Mouse (Mus musculus) thymus, adult 18-20 months (tissue): Measurements from ENCODE around the gene Ramac.

Source experiments
- DNase-seq, 2 experiments: peaks; one replicate each; pipeline ENCODE4 v3.0.0; 2022; ENCODE audit warnings: mixed read lengths in 2 of 2

The Ramac gene

DNA sequence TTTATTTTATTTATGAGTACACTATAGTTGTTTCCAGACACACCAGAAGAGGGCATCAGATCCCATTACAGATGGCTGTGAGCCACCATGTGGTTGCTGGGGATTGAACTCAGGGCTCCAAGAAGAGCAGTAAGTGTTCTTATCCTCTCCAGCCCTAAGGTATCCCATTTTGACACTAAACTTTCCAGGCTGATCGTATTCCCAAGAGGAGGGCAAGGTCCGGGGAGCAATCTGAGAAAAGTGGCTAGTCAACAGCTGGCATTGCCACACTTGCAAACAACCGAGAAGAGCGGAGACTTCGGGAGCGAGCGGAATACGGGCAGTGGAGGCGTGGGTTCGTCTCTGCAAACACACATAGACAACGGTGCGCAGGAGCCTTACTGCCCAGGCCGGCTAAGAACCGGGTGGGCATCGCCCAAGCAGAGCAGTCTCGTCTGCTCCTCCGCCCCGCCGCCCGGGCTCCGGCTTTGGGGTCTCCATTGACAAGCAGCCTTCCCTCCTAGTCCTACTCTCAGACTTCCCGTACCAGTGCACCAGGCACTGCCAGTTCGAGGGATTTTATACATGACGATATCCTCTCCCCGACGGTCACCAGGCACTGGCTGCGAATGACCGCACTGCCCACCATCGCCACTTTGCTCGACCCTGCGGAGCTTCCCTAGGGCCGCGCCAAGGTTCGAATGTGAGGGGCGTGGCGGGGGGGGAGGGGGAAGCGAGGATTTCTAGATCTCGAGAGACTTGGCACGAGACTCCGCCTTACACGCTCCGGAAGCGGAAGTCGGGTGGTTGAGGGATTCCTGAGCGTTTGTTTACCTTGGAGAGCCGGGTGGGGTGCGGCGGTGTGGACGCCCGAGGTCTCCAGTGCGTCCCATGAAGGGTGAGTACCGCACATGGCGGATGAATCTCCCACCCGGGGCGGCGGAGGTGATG lies at the start of gene Ramac:
TSS of gene Ramac (plus strand) at position 746 of the 930 bp plus-strand sequence.
- peak; percentile 69 to 81 for DNase-seq

DNA sequence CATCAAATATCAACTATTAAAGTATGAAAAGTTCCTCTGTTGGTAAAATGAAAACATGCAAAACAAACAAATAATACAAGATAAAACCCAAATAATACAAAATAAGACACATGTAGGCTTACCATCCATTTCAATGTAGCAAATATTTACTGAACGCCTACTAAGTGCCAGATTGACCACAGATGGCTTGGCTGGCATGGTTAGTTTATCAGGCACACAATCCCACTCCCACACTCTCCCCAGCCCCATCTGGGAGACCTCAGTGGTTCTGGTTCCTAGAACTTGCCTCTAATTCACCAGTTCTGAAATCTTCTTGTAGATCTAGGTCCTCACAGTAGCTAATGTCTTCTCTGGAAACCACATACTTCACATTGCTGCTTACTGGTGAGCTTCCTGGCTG lies 44.1 kb upstream of the Ramac start:
- DNase-seq = no peak

DNA sequence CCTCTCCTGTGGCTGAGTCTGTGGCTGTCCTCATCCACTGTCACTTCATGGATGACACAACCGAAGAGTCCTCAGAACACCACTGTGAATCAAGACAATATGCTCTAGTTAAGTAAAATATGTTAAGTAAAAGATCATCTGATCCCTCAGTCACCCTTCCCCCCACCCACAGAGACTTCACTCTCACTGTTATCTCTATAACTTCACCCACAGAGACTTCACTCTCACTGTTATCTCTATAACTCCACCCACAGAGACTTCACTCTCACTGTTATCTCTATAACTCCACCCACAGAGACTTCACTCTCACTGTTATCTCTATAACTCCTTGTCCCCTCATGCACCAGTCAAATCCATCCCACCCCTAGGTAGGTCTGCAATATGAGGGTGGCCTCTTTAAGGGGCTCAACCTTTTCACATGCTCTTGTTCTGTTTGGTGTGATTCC lies 43.5 kb upstream of the Ramac start:
- DNase-seq = no peak

DNA sequence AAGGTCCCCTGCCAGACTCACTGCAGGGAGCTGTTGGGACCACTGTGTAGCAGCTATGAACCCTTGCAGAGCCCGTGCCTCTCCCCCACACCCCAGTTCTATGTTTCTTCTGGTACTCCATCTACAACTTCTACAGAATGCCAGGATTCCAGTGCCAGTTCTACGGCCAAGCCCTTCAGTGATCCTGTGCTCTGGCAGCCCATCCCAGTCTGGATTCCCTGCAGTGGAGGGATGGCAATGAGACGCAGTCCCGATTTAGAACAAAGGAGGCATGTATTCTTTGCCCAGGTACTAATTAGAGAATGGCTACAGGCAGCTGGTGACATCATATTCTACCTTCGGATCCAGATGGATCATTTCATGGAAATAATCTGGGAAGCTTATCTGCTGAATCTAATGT lies 41.5 kb upstream of the Ramac start:
- no peak for DNase-seq

DNA sequence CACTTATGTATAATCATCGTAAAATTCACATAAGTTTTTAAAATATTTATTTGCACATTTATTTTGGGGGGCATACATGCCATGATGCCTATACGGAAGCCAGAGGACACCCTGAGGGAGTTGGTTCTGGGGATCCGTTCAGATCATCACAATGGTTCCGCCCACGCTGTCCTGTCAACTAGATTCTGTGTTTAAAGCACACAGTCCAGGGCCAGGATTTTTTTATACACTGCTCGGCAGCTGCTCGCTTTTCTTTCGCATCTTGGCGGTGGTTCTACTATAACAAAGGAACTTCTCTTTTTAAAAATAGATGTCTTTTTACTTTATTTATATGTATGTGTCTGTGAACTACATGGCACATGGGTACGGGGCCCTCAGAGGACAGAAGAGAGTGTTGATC lies 38.9 kb upstream of the Ramac start:
- DNase-seq = no peak

DNA sequence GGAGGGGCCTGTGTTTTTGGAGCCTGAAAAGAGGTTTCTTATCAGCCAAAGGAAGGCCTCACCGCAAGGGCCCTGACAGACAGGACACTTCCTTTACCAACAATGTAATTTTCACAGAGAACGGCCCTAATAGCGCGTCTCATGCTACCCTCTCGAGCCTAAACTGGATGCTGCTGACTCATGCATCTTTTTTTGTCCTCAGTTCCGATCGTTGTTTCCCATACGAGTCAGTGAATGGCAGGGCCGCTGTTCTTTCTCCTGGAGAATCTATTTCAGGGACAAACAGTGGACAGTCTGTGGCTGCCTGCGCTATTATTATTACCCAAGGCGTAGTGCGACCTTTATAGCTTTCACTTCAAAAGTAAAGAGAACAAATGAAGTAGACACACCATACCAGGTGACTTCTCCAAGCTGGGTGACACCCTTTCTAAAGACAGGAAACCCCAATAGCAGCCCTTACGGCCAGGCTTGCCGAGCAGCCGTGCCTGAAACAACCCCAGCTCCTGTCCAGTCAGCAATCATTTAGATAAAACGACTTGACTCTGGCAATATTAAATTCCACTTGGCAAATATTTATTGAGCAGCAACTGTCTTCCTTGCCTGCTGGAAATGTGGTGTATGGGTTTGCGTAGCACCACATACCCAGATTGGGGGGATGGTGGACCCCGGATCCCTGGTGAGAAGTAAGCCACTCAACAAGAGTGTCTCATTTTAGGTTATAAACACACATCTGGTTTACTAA lies 36.6 kb upstream of the Ramac start:
- DNase-seq = no peak

DNA sequence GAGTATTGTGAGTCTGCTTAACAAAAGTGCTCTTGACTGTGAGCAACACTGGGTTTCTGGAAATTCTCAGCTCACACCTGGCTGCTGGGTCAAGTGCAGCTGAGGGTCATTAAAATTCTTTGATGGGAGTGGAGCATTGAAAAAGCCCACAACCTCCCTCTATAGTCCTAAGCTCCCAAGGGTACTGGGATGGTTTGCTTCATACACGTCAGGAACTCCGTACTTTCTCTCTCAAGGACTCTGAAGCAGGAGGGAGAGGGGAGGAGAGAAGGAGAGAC lies 36.1 kb upstream of the Ramac start:
- no peak for DNase-seq

DNA sequence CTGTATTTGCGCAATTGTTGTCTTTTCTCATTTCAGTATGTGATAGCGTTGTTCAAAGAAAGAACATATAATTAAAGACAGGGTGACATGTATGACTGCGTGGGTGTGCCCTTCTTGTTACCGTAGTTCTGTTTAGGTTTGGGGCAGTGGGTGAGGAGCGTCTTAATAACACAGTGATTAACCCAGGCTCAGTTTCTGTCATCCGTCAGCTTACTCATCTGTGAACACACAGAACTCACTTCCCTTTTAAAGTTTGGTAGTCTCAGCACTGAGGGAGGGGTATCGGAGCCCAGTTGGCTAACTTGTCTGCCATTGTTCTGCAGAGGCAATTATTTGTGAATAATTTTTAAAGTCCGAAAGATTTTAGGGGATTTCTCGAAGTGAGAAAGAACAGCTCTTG lies 35.0 kb upstream of the Ramac start:
- DNase-seq = no peak

DNA sequence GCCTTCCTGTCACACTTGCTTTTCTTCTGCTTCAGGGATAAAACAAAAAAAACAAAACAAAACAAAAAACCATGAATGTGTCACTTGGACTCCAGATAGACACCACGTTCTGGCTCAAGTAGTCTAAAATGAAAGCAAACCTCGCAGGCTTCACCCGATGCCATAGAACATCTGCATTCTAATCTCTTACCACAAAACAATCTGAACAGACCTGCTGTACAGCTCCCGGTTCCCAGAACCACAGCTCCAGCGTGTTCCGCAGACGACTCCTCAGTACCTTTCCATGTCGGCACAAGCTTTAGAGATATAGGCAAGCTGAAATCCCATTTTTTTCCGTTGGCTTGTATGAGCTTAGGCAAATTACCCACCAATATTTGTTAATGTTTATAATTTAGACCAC lies 32.9 kb upstream of the Ramac start:
- no peak for DNase-seq

DNA sequence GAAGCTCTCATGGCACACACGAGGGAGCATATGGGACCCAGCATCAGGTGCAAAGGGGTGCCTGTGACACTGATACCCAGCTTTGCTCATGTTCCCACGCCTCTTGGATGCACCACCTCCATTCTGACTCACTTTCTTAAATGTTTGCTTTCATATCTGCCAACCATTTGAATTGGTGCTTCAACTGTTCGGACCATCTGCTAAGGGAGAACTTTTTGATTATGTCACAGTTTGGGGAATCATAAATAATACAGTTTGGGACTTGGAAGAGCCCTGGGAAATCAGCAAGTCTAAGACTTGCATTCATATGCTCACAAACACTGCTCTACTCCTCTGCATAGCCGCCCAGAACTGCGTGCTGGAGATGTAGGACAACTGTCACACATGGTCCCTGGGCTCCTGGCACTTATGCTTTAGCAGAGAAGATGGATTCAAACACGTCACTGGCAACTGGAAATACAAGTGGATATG lies 31.5 kb upstream of the Ramac start:
- no peak for DNase-seq

DNA sequence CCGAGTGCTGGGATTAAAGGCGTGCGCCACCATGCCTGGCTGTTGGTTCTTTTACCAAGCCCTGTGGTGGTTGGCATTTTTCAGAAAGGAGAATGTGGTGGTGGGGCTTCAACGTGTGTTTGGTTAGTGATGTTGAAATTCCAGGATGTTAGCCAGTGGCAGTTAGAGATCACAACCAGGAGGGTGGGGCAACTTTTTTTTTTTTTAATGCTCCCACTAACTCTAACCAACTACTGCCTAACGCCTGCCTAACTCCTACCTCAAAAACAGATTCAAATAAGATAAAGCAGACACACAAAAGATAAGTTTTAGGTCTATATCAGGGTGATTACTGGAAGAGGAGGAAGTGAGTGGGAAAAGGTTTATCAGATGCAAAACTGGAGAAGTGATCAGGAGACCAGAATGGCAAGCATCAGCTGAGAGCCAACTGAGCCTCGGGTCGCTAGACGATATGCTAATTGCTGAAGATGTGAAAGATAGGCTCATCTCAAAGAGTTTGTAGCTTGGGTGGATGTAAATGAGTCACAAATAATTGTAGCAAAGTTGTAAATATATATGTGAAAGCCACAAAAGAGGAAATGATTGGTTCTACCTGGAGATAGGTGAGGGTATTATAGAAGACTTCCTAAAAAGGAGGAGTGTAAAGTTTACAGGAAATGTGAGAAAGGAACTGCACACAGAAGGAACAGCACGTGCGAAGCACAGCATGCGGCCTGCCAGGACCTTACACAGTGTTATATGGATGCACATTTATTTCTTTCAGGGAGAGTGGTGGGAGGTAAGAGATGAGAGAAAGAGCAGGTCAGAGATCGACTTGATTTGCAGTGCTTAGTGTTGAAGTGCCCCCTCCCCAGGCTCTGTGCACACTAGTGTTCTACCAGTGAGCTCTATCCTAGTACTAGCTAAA lies 30.3 kb upstream of the Ramac start:
- no peak for DNase-seq

DNA sequence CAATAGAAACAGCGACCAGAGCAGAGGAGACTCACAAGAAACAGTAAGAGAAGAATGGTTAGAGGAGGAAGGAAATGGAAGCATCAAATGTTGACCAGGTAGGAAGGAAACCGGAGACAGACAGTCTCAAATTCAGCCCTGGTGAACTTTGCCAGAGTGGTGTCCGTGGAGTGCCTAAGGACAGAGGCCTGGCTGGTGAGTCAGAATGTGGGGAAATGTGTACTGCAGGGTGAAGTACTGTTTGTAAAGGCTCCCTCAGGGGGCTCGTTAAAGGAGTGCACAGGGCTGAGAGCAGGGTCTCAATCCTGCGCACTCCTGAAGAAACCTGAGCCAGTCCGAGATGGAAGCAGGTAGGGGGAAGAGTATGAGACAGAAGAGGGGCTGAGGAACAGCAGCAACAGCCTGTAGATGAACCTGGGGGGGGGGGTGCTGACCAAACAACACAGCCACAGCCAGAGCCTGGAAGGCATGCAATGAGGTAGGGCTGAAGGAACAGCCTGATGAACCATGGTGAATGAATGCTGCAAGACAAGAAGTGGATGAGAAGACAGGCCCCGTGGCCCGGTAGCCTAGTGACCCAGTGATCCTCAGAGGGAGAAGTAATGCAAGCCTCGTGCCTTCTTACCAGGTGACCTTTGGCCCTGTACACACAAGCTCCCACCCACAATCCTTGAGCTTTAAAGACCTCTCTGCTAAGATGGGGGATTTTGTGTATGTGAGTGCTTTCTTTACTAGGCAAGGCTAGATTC lies 27.3 kb upstream of the Ramac start:
- DNase-seq = no peak

DNA sequence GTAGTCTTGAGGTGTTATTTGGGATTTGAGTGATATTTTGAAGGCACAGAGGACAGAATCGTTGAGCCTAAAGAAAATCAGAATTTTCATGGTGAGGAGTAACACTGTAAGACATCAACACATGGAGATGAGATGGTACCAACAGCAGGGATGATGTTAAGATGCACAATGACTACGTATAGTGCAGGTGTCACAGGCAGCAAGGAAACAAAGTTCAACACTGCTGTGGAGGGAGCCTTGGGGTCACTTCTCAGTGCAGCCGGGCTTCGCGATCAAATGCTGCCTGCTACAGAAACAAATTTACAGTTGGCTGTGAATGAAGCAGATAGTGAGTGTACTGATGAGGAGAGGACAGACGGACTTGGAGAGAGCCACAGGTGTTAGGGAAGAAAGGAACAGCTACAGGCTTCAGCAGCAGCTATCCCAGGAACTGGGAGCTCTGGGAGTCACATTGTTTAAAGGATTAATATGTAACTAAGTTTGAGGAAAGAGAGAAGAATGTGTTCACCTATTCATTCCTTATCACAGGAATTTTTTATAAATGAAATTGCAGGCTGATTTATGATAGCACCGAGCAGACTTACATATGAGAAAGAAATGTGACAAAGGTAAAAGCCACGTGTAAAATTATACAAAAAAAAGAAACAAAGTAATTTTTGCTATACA lies 23.9 kb upstream of the Ramac start:
- no peak for DNase-seq

DNA sequence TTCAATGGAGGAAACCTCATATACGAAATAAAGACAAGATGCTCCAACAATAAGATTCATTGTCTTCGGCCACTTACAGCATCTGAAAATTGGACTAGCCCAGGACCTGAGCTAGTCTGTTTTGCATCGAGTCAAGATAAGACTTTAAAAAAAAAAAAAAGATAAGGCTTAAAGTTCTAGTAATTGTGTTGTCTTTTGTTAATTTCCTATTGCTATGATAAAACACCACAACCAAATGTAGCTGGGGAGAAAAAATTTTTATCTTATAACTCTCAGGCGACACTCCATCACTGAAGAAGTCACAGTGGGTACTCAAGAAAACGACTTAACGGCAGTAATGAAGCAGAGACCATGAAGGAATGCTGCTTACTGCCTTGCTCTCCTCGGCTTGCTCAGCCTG lies 22.7 kb upstream of the Ramac start:
- DNase-seq = no peak

DNA sequence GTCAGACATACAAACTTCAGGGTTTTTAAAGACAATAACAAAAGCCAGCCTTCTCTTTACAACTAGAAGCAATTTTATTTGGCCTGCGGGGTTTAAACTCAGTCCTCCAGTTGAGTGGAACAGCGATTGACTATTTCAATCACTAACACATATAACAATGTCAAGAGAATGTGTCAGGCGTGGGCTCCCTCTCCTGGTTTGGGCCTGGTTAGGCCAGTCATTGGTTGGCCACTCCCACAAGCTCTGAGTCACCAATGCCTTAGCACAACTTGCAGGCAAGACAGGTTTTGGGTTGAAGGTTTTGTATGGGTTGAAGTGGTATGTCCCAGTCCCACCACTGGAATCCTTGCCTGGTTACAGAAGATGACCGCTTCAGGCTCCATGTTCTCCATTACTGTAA lies 18.6 kb upstream of the Ramac start:
- no peak for DNase-seq

DNA sequence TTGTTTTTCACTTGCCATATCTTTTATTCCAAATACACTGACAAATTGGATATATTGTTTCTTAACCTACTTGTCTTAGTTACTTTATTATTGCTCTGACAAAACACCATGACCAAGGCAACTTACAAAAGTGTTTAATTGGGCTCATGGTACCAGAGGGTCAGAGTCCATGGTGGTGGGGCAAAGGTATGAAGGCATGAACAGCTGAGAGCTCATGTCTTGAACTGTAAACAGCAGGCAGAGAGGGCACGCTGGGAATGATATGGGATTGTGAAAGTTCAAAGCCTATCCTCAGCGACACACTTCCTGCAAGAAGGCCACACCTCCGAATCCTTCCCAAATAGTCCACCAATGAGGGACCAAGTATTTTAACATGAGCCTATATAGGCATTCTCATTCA lies 14.8 kb upstream of the Ramac start:
- no peak for DNase-seq

DNA sequence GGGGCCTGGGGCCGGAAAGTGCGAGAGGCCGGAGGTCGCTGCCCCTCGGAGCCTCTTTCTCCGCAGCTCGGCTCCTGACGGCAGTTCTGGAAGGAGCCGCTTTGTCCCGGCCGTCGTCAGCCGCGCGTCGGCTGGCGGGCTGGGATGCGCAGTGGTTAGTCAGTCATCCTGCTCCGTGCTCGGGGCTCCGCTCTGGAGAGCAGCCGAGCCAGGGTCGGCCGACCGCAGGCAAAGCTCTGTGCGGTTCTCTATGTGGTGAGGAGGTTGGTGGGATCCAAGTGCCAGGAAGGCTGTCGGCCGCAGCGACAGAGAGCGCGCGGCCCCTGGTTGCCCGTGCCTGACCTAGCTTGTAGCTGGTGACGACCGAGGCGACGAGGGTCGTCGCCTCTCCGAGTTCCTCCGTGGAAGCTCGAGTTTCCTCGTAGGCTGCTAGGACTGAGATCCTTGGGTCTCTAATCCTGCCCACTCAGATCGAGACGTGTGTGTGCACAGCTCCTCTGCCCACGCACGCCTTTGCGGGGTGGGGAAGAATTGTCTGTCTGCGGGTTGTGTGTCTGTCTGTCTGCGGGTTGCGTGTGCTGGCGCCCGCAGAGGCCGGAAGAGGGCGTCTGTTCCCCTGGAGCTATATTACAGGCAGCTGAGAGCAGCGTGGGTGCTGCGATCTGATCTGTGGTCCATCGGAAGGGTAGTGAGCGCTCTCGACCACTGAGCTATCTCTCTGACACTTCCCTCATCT lies 553 bp downstream of the Ramac start:
- peak; percentile 21 to 28 for DNase-seq

DNA sequence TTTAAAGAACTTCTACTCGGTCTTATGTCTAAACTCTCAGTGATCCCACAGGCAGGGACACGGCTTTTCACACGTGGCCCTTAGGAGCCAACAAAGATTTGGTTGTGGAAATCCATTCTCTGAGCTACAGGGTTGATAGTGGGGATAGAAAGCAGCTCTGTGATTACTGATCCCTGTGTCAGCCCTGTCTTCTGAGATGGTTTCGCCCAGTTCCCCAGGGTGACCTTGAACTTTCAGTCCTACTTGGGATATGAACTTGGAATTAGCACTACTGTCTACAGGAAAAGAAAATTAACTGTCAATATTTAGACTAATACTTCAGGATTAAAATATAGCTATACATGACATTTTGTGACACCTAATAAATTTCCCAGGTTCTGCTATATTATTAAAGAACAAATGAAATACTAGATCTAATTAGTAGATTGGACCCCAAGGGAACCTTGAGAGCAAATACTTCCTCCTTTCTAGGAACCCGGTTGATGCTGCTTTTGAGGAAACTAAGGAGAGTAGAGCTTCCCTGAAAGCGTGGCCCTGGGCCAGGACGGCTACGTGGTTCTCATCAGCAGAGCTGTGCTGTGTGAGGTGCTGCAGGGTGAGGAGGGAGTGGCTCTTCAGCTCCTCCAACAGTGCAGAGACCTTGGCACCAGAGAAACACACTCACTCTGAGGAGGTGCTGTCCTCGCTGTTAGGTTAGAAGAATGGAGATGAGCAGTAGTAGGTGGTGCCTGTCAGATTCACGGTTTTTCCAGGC lies 10.2 kb downstream of the Ramac start:
- DNase-seq = no peak

DNA sequence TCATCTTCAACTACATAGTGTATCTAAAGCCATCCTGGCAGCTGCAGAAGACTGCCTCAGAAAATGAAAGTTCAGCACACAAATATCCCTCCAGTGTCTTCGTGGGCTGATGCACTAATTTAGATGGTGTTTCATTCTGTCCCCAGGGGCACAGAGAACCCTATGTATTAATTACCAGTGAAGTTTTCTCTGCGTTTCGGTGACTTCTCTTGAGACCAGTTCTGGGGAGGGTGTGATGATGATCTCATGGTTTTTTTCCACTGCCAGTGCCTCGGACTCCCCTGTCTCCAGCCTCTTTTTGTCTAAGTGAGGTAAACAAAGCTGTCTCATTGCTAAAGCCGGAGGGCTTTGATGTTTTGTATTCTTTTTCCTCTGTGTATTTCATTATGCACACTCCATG lies 12.6 kb downstream of the Ramac start:
- DNase-seq = no peak

DNA sequence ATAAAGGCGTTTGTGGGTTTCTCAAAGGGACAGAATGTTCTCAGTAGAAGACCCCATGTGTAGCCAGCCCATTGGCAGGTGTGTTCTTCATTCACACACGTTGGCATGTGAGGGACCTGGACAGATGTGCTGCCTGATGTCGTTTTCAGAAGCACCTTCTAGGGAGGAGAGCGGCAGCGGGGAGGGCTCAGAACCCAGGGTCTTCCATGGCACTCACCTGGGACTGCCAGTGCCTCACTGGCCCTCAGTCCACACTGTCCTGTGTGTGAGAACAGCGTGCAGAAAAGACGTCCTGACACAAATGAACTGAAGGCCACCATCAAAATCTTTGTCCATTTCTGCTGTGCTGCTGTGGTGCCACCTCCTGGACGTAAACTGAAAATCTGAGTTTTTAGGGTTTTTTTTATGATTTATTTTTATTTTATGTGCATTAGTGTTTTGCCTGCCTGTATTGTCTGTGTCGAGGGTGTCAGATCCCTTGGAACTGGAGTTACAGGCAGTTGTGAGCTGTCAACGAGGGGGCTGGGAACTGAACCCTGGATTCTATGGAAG lies 15.0 kb downstream of the Ramac start:
- DNase-seq = no peak
